Mouse (Mus musculus) hematopoietic stem cell, adult 5-6 weeks (primary cell): Measurements from ENCODE around the gene Txlng. TPM values are rescaled to one million over a fixed set of nuclear protein-coding genes. Genes with fewer than 3 reads are reported as not detected.
"Not testable (repeated sequence)": the region's sequence is repeated elsewhere in the genome, so short reads cannot be mapped to it uniquely, and the experiment has no call there.

ENCODE experiments used
- ATAC-seq, 2 experiments: fragments of 125-278 bp in 1 of 2; replicated peaks in 1 of 2; 2 replicates each; pipeline ENCODE4 v1.8.0; 2016 to 2017; ENCODE audit warnings: inconsistent platforms in 2 of 2, mild to moderate bottlenecking in 2 of 2, moderate number of reproducible peaks in 2 of 2, low read depth in 1 of 2, moderate TSS enrichment in 1 of 2; ENCODE audit not compliant: low FRiP score in 2 of 2, poor library complexity in 2 of 2, severe bottlenecking in 2 of 2, insufficient read depth in 1 of 2, low TSS enrichment in 1 of 2
- total RNA-seq: library from RNA; stranded (forward); fragments of 172-1452, 232-1000 nt; gene quantifications from 2 replicates; pipeline ENCODE4 v1.2.3, GENCODE M21; 2017

Gene Txlng
- total RNA-seq = 54.8 and 57.9 TPM in 2 replicates

GRCm38 (mm10) chrX:162829203-162829708 lies at the start of gene Txlng:
Gene Txlng, minus strand, starts transcription at chrX:162829454.
- ATAC-seq = peak; percentile 98 to 99

DNA sequence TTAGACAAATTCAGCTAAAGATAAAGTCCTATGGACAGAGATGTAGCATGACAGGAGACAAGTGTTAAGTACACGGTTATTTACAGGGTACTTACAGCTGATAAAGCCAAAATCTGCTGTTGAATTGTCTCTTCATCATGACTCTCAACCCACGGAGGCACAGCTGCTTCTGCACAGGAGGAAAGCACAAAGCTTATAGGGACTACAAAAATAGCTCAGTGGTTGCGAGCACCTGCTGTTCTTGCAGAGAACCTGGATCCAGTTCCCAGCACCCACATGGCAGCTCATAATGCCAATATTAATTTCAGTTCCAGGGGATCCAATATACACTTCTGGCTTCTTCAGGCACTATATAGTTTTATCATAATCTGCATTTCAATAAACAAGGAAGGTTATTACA lies 49.0 kb upstream of the Txlng start:
- ATAC-seq = no peak

GRCm38 (mm10) chrX:162873761-162874160 lies 44.5 kb upstream of the Txlng start:
- no peak for ATAC-seq

DNA sequence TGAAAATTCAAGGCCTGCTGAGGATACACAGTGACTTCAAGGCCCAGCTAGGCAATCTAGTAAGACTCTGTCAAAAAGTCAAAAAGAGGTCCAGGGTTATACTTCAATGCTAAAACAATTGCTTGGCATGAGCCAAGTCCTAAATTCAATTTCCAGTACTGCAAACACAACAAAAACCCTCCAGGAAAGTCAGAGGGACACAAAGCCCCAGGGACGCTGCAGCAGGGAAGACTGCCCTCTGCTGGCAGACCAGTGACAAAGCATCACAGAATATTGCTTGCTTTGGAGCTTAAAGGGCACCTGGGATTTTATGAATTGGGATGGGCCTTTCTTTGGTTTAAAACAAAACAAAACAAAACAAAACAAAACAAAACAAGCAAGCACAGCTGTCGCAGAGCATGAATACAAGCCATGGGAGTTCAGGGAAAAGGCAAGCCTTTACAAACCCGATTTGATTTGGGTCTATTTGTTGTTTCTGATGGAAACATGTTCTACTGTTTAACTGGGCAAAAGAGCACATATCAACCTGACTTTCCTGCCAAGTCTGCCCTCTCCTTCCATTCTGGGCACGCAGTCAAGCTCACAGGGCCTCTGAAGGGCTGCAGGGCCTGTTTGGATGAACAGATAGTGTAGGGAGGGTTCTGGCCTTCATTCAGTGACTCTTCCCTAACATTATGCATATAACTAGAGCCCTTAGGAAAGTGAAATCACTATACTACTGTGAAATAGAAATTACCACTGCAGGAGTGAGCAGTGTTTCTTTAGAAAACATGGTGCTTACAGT lies 42.7 kb upstream of the Txlng start:
- peak in 1 of 2 experiments; percentile 60; a peak in 1 of 4 replicates for ATAC-seq

GRCm38 (mm10) chrX:162868294-162868965 lies 39.2 kb upstream of the Txlng start:
- no peak for ATAC-seq

DNA sequence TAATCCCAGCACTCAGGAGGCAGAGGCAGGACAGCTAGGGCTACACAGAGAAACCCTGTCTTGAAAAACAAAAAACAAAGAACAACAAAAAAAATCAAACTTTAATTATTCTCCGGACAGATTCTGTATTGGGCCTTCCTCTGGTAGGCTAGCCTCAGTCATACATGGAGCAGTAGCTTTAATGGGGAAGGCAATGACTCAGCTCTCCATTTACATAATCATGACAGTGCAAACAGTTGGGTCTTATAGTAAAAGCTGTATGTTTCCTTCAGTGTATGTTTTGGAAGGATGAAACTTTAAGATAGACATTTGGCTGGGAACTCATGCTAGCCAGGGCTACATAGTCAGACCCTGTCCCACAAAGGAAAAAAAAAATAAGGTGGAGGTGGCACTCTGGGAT lies 19.4 kb upstream of the Txlng start:
- no peak for ATAC-seq

DNA sequence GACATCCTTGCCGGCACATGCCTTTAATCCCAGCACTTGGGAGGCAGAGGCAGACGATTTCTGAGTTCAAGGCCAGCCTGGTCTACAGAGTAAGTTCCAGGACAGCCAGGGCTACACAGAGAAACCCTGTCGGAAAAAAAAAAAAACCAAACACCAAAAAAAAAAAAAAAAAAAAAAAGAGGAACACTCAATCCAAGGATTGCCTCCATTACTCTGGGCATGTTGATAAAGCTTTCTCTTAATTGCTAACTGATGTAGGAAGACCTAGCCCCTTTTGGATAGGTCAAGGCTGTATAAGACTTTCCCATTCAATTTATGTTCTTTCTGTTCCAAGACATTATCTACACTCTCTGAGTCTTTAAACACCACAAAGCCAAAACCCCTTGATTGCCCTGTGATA lies 16.3 kb upstream of the Txlng start:
- ATAC-seq = no peak

GRCm38 (mm10) chrX:162844447-162845100 lies 15.3 kb upstream of the Txlng start:
- ATAC-seq = no peak

DNA sequence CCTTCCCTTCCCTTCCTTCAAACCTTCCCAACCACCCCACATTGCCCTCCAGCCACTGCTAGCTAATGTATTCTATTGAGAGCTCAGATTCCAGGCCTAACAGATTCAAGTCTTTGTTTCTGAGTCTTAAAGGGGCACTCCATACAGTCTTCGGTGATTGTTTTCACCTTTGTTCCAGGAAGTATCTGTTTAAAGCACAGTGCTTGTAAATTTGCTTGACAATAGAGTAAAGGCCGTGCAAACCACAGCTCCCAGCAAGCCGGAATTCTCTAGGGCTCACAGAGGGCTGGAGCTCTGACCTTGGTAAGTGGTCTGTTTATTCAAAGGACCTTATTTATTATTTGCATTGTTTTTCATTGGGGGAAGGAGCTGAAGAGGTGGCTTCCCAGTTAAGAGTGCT lies 2.8 kb upstream of the Txlng start:
- no peak for ATAC-seq

DNA sequence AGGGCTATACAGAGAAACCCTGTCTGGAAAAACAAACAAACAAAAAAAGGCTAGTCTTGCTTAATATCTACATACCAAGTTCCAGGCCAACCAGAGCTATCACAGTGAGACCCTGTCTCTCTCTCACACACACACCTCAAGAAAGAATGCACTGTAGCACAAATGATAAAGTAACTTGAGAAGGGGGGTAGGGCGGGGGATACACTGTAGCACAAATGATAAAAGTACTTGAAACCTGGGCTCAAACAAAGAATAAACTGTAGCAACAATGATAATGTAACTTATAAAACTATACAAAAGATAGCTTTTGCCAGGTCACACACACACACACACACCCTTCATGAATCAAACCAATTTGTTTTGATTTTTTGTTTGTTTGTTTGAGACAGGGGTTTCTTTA lies 2.3 kb upstream of the Txlng start:
- ATAC-seq = no peak

DNA sequence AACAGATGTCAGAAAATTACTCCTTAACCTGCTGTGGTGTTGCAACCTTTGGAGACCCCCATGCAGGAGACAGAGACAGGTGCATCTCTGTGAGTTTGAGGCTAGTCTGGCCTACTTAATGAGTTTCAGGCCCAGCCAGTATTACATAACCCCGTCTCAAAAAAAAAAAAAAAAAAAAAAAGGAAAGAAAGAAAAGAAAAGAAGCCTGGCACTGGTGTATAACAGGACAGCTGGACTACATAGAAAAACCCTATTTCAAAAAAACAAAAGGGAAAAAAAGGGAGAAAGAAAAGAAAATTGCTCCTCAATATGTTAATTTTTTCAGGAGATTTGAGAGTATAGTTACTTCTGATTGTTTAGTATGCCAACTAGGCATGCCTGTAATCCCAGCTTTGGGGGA lies 1.8 kb upstream of the Txlng start:
- ATAC-seq = no peak

- not testable (repeated sequence) for ATAC-seq
These were observed 1.1 kb upstream of the Txlng start for GRCm38 (mm10) chrX:162830313-162830712.

DNA sequence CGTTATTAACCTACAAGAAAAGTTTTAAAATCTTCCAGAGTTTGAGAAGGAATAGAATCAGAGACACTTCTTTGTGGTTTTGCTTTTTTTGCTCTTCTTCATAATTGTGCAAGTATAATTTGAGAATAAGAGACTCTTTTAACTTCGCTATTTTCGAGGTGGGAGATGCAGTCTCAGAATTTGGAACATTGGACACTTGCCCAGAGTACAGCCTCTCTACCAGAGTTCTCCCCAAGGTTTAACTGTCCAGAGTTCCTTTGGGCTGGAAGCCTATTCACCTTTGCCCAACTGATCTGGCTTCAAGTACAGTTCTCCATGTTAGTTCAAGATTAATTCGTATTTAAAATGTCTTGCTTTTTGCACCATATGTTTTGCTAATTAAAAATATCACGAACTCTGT lies 487 bp upstream of the Txlng start:
- ATAC-seq = no peak

DNA sequence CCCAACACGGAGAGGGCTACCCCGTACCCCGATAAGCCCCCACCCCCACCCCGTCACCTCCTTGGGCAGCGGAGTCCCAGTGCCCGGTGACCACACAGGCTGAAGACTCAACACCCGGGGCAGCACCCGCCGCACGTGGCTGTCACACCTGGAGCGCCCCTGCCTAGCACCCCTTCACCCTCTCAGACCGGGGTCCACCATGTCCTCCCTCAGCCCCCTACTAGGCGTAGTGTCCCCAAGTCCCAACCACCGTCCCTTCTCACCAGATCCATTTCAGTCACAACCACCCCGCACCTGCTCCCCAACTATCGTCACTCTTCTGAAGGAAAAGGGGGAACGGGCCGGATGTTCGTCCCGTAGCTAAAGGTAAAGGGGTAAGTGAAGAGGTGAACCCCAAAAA lies 471 bp downstream of the Txlng start:
- no peak for ATAC-seq

GRCm38 (mm10) chrX:162828016-162828415 lies 1.2 kb downstream of the Txlng start:
- no peak for ATAC-seq

GRCm38 (mm10) chrX:162800371-162800770 lies 28.9 kb downstream of the Txlng start:
- ATAC-seq = no peak

GRCm38 (mm10) chrX:162791392-162791791 lies 37.9 kb downstream of the Txlng start:
- not testable (repeated sequence) for ATAC-seq

- ATAC-seq = no peak
These were observed 40.9 kb downstream of the Txlng start for GRCm38 (mm10) chrX:162788372-162788771.
